Mouse (Mus musculus) liver, adult 2 months (tissue): ENCODE results near the gene Fam228b. TPM values are rescaled to one million over a fixed set of nuclear protein-coding genes. Genes with fewer than 3 reads are reported as not detected.
"Not testable (repeated sequence)": the region's sequence is repeated elsewhere in the genome, so short reads cannot be mapped to it uniquely, and the experiment has no call there.

Source experiments
- DNase-seq: peaks from one replicate; pipeline ENCODE4 v3.0.0-alpha.2; 2011; ENCODE audit warnings: low read depth, low spot score; ENCODE audit errors: extremely low read depth
- H3K27ac ChIP-seq: fragments of 200-500 bp; replicated peaks from 2 replicates; pipeline ENCODE4 v1.5.1; 2012; ENCODE audit warnings: low read depth, mild to moderate bottlenecking, control low read depth, inconsistent platforms, low read length; ENCODE audit not compliant: insufficient read depth
- H3K27me3 ChIP-seq: fragments of 200-500 bp; 2 replicates; pipeline ENCODE4 v1.6.1; 2012; ENCODE audit warnings: mild to moderate bottlenecking, moderate library complexity, low read length, inconsistent platforms; ENCODE audit not compliant: control insufficient read depth, insufficient read depth
- H3K36me3 ChIP-seq: fragments of 200-500 bp; 2 replicates; pipeline ENCODE4 v1.6.1; 2012; ENCODE audit warnings: low read length, inconsistent platforms; ENCODE audit not compliant: control insufficient read depth, insufficient read depth
- H3K4me1 ChIP-seq: fragments of 200-500 bp; 2 replicates; pipeline ENCODE4 v1.6.1; 2011; ENCODE audit warnings: low read length; ENCODE audit not compliant: control insufficient read depth, insufficient read depth
- H3K4me3 ChIP-seq: fragments of 200-500 bp; 2 replicates; pipeline ENCODE4 v1.5.1; 2011; ENCODE audit warnings: low read depth, mild to moderate bottlenecking, control low read depth, low read length, moderate library complexity; ENCODE audit not compliant: insufficient read depth
- H3K79me2 ChIP-seq: fragments of 200-500 bp; 2 replicates; pipeline ENCODE4 v1.6.1; 2012; ENCODE audit warnings: inconsistent platforms, mild to moderate bottlenecking, low read length, moderate library complexity; ENCODE audit not compliant: control insufficient read depth, insufficient read depth
- H3K9ac ChIP-seq: fragments of 200-500 bp; 2 replicates; pipeline ENCODE4 v1.6.1; 2012; ENCODE audit warnings: low read depth, mild to moderate bottlenecking, control low read depth, inconsistent platforms, low read length
- CTCF ChIP-seq: fragments of 200-500 bp; IDR thresholded peaks from 2 replicates; pipeline ENCODE4 v1.5.1; 2011; ENCODE audit warnings: low read depth, low read length, control low read depth
- POLR2A ChIP-seq: fragments of 200-500 bp; IDR thresholded peaks from 2 replicates; pipeline ENCODE4 v1.6.1; 2011; ENCODE audit warnings: low read length, control low read depth; ENCODE audit not compliant: insufficient read depth; ENCODE audit errors: extremely low read depth
- WGBS: fragments of 180-500 bp; shearing (Covaris S2); methylation state at CpG from one replicate; pipeline ENCODE4 v1.1.7; 2018; 5-methylcytosine and 5-hydroxymethylcytosine counted together
- polyA plus RNA-seq: library from polyadenylated mRNA; depleted of rRNA; stranded (reverse); fragments of >200 nt; gene quantifications from 2 replicates; pipeline ENCODE4 v1.2.3, GENCODE M21; 2012
- total RNA-seq: library from RNA; depleted of rRNA; stranded (reverse); fragments of >200 nt; gene quantifications from 2 replicates; pipeline ENCODE4 v1.2.3, GENCODE M21; 2014

Fam228b gene
- total and polyA plus RNA-seq, 2 experiments = 0.81 to 1.8 TPM

GRCm38 (mm10) chr12:4811036-4811435 lies 42.0 kb upstream of the Fam228b start:
- no peaks in the 10 kb centered on the region for H3K4me1 ChIP-seq
- TF ChIP-seq CTCF = no peak
- TF ChIP-seq POLR2A = no peak
- no peaks in the 10 kb centered on the region for H3K27me3 ChIP-seq
- DNase-seq = no peak
- no peaks in the 10 kb centered on the region for H3K79me2 ChIP-seq
- H3K36me3 ChIP-seq = no peaks in the 10 kb centered on the region
- 86% methylated on average over 4 of the region's 4 CpGs for WGBS
- no peak overlapping the region for H3K9ac ChIP-seq
- H3K4me3 ChIP-seq = no peak overlapping the region
- no peak overlapping the region for H3K27ac ChIP-seq

- H3K27me3 ChIP-seq, H3K79me2 ChIP-seq, H3K27ac ChIP-seq, H3K9ac ChIP-seq, H3K36me3 ChIP-seq, H3K4me3 ChIP-seq, H3K4me1 ChIP-seq, DNase-seq: not testable (repeated sequence)
- WGBS = 81% methylated on average over 6 of the region's 6 CpGs
Measured at GRCm38 (mm10) chr12:4797471-4797870, 28.4 kb upstream of the Fam228b start.

- no peak overlapping the region for H3K4me3 ChIP-seq
- H3K27ac ChIP-seq = no peak overlapping the region
- WGBS = 64% methylated on average over 1 of the region's 1 CpGs
- TF ChIP-seq CTCF (peak; percentile 57), POLR2A (no peak)
- no peaks in the 10 kb centered on the region for H3K27me3 ChIP-seq
- no peaks in the 10 kb centered on the region for H3K36me3 ChIP-seq
- H3K4me1 ChIP-seq = no peaks in the 10 kb centered on the region
- no peak overlapping the region for H3K9ac ChIP-seq
- no peak for DNase-seq
- no peaks in the 10 kb centered on the region for H3K79me2 ChIP-seq
Measured at GRCm38 (mm10) chr12:4793718-4794117, 24.7 kb upstream of the Fam228b start.

GRCm38 (mm10) chr12:4788128-4788527 lies 19.1 kb upstream of the Fam228b start:
- WGBS = 92% methylated on average over 25 of the region's 25 CpGs
- DNase-seq, H3K9ac ChIP-seq, H3K27ac ChIP-seq, H3K4me3 ChIP-seq, H3K4me1 ChIP-seq, H3K79me2 ChIP-seq, H3K36me3 ChIP-seq, H3K27me3 ChIP-seq: not testable (repeated sequence)

GRCm38 (mm10) chr12:4784466-4784865 lies 15.4 kb upstream of the Fam228b start:
- Histone ChIP-seq H3K9ac (no peak overlapping the region), H3K4me3 (no peak overlapping the region), H3K4me1 (no peaks in the 10 kb centered on the region), H3K79me2 (no peaks in the 10 kb centered on the region), H3K27me3 (no peaks in the 10 kb centered on the region), H3K27ac (no peak overlapping the region), H3K36me3 (no peaks in the 10 kb centered on the region)
- no peak for TF ChIP-seq CTCF
- no peak for TF ChIP-seq POLR2A
- DNase-seq = no peak
- WGBS = 78% methylated on average over 2 of the region's 2 CpGs

- H3K9ac ChIP-seq = no peak overlapping the region
- WGBS = 39% methylated on average over 5 of the region's 5 CpGs
- no peaks in the 10 kb centered on the region for H3K36me3 ChIP-seq
- H3K27me3 ChIP-seq = no peaks in the 10 kb centered on the region
- DNase-seq = no peak
- H3K27ac ChIP-seq = no peak overlapping the region
- no peak for TF ChIP-seq POLR2A
- no peak for TF ChIP-seq CTCF
- no peaks in the 10 kb centered on the region for H3K79me2 ChIP-seq
- no peak overlapping the region for H3K4me3 ChIP-seq
- H3K4me1 ChIP-seq = no peaks in the 10 kb centered on the region
Measured at GRCm38 (mm10) chr12:4783598-4783997, 14.5 kb upstream of the Fam228b start.

- not testable (repeated sequence) for H3K9ac ChIP-seq, H3K79me2 ChIP-seq, H3K27ac ChIP-seq, H3K27me3 ChIP-seq, DNase-seq, H3K36me3 ChIP-seq, H3K4me1 ChIP-seq, H3K4me3 ChIP-seq
- 83% methylated on average over 9 of the region's 9 CpGs for WGBS
Measured at GRCm38 (mm10) chr12:4781725-4782404, 12.8 kb upstream of the Fam228b start.
